Mouse (Mus musculus): ENCODE data around the gene Krt88.

The Krt88 gene

GRCm38 (mm10) chr15:101447444-101447843 lies at the start of gene Krt88:
Krt88 (plus strand) TSS chr15:101447744.
- DNase-seq: no peak

DNA sequence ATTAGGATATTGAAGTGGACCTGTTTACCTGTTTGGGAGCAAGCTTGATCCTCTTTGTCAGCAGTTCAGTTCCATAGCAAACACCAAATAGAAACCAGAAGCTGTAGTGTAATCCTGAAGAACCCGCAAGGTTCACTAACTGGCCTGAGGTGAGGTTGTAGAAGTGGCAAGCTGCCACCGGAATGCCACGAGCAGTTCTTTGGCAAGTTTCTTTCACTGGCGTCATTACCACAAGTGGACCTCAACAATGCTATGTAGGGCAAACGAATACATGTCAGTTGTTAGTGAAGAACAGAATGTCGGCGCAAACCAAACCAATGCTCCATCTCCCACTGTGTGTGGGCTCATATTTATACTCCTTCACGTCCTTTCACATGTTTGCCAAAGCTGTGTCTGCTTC lies 49.3 kb upstream of the Krt88 start:
- DNase-seq: no peak

GRCm38 (mm10) chr15:101410775-101411174 lies 36.8 kb upstream of the Krt88 start, which contains the start of gene Krt7:
Krt7 (plus strand) TSS chr15:101411043.
- peak; percentile 53 to 69 for DNase-seq

GRCm38 (mm10) chr15:101412188-101412587 lies 35.4 kb upstream of the Krt88 start:
- DNase-seq: peak; percentile 65 to 79

GRCm38 (mm10) chr15:101413916-101414635 lies 33.5 kb upstream of the Krt88 start:
- DNase-seq: peak; percentile 60 to 73

DNA sequence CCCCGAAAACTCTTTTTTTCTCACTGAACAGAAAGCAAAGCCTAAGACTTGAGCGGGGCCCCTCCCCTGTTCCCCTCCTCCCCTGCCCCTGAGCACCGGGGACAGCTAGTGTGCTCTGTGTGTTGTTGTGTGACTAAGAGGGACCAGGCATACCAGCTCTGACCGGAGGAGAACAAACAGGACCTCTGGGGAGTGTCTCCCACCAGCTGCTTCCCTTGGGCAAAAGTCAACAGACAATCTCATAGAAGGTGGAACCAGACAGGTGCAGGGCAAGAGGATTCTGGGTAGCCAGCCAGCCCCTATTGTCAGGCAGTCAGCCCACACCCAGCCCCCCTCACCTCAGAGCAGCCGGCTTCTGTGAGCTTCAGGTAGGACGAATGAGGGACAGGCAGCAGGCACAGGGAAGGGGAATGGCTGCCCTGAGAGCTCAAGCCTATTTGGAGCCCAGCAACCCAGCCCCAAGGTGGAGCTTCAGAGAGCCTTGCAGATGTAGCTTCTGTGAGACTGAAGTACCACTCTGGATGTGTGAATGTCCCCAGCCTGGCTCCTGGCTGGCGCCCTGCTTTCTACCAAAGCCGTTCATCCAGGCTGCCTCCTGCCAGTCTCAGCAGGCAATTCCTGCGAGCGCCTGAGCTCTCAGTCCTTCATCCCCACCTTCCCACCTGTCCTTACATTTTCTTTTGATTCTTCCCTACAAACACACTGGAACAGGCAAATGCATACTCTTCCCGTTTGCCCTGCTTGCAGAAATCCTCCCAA lies 32.6 kb upstream of the Krt88 start:
- DNase-seq: no peak

GRCm38 (mm10) chr15:101418950-101419349 lies 28.6 kb upstream of the Krt88 start:
- DNase-seq: no peak

- DNase-seq: peak; percentile 54 to 60
These were observed 26.6 kb upstream of the Krt88 start for GRCm38 (mm10) chr15:101420903-101421302.

DNA sequence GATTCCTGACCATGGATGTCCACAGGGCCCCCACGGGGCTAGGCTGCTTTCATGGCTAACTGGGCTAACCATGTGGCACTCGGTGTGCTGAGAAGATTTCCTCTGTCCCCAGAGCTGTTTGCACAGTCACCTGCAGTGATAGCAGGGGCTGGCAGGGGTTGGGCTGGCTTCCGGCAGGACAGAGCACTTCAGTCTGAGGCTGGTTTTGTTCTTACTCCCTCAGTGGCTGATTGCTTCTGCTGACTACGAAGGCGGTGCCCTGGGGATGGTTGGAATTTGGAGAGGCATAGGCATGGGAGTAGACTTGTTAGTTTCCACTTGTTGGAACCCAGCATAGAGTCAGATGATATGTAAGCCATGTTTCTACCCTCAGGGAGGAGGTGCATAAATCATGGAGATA lies 22.6 kb upstream of the Krt88 start:
- DNase-seq: no peak

GRCm38 (mm10) chr15:101436611-101437010 lies 10.9 kb upstream of the Krt88 start:
- DNase-seq: no peak

DNA sequence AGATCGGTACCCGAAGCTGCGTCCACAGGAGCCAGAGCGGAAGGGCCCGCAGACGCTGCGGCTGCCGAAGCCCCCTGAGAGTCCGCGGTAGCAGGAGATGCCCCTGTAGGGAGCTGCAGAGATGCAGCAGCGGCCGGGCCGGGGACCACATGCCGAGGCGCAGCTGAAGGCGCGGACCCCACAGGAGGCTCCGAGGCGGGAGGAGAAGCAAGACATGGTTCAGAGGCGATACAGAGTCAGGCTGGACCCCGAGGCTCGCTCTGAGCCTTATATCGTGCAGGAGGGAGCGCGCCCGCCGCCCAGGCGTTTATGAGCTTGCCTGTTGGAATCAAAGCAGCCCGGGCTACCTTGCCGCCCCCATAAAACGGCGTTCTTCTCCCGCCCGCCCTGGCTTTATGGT lies 9.0 kb upstream of the Krt88 start, which contains the start of gene Krt87:
TSS of gene Krt87 (minus strand) at position 250 of the 400 bp plus-strand sequence.
- DNase-seq: peak; percentile 32 to 37

GRCm38 (mm10) chr15:101440837-101441236 lies 6.7 kb upstream of the Krt88 start:
- DNase-seq: no peak

DNA sequence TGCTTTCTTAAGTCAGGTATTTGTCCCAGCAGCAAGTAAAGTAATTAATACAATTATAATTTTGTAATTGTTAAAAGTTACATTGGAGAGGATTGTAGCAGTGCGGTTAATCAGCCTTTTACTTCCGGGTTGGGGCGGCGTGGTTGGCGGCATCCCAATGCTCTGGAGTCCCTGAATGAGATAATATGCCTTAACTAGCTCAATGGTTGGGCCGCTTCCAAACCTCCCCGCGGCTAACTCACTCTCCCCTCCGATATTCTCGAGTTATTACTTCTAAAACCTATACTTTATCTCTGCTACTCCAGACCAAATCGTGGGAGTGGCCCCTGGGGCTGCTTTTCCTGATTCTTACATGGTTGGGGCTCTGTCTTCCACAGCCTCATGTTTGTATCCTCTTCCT lies 972 bp upstream of the Krt88 start:
- no peak for DNase-seq

DNA sequence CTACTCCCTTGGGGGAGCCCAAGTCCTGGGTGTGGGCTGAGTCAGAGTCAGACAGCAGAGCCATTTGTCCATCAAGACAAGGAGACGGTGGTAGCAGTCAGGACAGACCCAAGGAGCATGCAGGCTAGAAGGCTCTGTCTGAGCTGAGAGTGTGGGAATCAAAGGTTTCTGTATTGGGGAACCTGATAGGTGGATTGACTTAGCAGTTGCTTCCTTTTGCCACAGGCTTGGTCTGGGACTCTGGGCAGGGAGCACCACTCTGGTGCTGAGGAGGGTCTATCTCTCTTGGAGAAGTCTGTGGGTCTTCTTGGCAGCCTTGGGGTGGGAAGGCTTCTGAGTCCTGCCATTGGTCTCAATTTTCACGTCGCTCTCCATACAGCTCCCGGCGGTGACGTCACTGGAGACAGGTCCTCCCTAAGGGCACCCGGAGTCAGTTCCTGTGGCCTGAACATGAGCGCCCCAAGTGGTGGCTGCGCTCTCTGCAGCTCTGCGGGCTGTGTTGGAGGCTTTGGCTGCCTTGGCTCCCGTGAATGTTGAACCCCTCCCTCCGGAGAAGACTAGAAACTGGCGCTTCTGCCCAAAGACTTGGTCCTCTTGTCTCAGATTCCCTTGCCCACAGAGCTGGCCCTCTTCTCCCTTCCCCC lies 5.7 kb downstream of the Krt88 start:
- DNase-seq: peak; percentile 87 to 90

DNA sequence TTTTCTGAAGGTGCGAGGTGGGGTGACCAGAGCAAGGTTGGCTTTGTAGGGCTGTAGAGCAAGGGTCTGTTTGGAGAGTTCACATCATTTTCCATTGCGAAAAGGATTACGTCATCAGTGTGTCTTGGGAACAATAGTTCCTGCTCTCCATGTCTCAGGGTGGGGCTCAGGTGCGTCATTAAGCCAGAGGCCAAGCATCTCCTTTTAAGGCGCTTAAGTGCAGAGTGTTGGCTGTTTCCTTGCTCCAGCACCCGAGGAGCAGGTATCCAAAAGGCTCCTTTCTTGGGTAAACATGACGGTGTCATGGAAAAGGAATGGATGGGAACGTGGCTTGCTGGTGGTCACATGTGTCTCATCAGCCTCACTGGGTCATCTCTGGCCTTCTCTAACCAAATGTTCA lies 7.2 kb downstream of the Krt88 start:
- no peak for DNase-seq

DNA sequence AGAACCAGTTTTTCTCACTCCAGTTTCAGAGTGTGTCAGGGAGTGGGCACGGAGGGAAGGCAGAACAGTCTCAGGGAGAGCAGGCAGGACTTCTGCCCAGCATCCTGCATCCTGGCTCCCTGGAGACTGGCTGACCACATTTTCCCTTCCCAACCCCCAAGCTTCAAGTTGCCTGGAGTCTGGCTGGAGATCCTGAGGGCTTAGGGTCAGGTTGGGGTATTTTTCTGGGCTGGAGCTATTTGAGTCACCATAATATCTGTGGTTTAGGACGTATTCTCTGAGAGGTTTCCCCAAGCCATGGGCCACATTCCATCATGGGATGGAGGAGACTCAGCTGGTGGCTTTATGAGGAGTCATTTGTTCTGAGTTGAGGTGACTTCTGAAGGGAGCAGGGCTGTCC lies 7.7 kb downstream of the Krt88 start:
- peak; percentile 31 to 53 for DNase-seq

- no peak for DNase-seq
These were observed 8.3 kb downstream of the Krt88 start for GRCm38 (mm10) chr15:101455891-101456290.

DNA sequence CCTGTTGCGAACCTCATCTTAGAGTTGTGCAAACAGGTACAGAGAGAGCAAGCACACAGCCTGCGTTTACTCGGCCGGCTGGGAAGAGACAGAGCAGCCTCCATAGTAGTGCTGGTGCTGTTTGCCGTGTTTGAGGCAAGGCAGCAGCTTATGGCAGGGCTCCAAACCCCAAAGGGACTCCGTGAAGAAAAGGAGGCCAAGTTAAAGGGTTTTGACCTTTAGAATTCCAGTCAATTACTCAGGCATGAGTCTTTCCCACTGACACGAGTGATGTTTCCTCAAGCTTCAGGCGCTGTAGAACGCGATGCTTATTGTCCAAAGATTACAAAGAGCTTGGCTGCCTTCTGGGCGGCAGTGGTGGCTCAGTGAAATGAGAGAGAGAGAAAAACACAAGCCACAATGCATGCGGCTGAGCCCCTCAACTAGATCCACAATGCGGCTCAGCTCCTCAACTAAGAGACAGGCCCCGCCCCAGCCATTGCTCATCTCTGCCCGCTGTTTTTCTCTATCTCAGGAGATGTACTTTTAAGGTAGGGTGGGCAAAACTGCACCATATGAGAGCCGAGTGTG lies 10.9 kb downstream of the Krt88 start:
- peak; percentile 60 to 71 for DNase-seq

- peak; percentile 42 to 47 for DNase-seq
These were observed 11.7 kb downstream of the Krt88 start for GRCm38 (mm10) chr15:101459283-101459682.

DNA sequence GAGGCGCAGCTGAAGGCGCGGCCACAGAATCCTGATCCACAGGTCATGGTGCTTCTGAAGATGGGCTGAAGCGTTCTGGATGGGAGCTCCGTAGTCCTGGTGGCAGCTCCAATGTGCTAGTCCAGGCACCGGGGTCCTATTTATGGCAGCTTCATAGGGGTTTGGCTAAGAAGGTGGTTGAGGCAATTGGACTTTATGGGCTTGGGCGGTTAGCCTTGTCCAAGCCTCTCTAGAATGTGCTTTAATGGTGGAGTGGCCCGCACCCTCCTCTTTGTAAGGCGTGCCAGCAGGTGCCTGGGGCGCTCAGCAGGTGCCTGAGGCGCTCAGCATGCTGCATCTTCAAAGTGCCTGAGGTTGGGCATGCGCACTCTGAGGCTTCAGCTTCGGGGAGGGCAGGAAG lies 16.1 kb downstream of the Krt88 start, which contains the start of gene Krt81:
TSS of gene Krt81 (minus strand) at position 101 of the 400 bp plus-strand sequence.
- DNase-seq: no peak

DNA sequence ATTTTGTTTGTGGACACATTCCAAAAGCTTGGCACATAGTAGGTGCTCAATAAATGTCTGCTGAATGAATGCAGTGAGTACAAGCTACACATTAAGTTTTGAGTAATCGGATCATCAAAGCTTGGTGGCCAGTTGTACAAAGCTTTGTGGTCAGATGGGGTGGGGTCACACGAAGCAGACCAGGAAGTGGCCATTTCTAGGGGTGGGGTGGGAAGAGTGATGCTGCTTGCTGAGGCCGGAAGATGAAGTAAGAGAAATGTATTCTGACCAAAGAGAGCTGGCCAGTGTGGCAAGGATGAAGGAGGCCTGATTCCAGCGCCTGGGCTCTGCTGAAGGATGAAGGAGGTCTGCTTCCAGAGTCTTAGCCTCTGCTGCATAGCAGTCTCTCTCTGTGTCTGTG lies 21.5 kb downstream of the Krt88 start:
- no peak for DNase-seq

GRCm38 (mm10) chr15:101472952-101473528 lies 25.5 kb downstream of the Krt88 start, which contains the start of gene Krt86:
Krt86 (plus strand) TSS chr15:101473478.
- DNase-seq: peak; percentile 79 to 81

Data from kidney, postnatal 4 days (tissue).